ENCODE assay signal across 8 mouse cellular contexts in the genomic region with DNA sequence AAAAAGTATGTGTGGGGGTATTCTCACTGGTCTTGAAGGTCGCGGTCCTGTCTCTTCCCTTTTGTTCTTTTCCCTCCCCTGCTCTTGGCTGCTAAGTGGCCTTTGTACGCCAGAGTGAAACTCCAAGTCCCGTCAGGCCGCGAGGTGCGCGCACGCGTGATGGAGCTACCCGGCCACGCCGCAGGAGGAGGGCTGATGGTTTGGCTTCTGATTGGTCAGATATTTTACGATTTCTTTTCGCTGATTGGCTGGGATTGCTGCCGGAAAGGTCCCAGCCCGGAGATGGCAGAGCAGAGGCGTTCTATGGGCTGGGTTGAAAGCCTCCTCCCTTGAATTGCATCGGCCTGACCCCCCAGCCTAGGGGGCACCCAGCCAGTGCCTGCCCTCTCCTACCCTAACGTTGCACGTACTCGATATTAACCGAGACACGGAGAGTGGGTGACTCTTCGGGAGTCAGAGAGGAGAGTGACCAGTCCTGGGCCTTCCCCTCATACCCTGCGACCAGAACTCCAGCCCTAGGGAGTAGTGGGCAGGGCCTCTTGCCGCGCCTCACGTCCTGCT. TPM values are rescaled to one million over a fixed set of nuclear protein-coding genes. Genes with fewer than 3 reads are reported as not detected.
A peak's percentile ranks its signal among the peaks of the same experiment; 100 is the strongest.
DNase-seq lines count a peak whose midpoint lies in the region; ATAC-seq and TF ChIP-seq lines count a peak whose summit lies in the region.

No protein-coding gene starts in this region.

- H3K9ac ChIP-seq in embryonic facial prominence, embryonic 14.5 days (ENCODE audit: low read depth, low read length): peak overlapping the region; percentile 70
- H3K9ac ChIP-seq in heart, adult 2 months (ENCODE audit: low read depth, low read length): peak overlapping the region; percentile 66
- H3K9ac ChIP-seq in limb, embryonic 13.5 days: peak overlapping the region; percentile 83
- peak overlapping the region; percentile 76 for H3K9ac ChIP-seq in midbrain, embryonic 16.5 days (ENCODE audit: low read depth, low read length)

- peak; percentile 90 for ATAC-seq in embryonic facial prominence, embryonic 14.5 days (ENCODE audit: low read depth)
- peak; percentile 91 for ATAC-seq in limb, embryonic 13.5 days (ENCODE audit: low FRiP score, low read depth)
- ATAC-seq in midbrain, embryonic 16.5 days: peak; percentile 91

- no peak for TF ChIP-seq EP300 in heart, adult 2 months (IDR thresholded peaks at IDR 0.05; ENCODE audit: insufficient read depth, low read depth, low read length)

- under 1% methylated on average over 29 of the region's 29 CpGs for WGBS in embryonic facial prominence, embryonic 14.5 days
- under 1% methylated on average over 29 of the region's 29 CpGs for WGBS in heart, adult 2 months
- 1% methylated on average over 29 of the region's 29 CpGs for WGBS in limb, embryonic 13.5 days
- under 1% methylated on average over 29 of the region's 29 CpGs for whole genome bisulfite sequencing in midbrain, embryonic 16.5 days

- peaks cover 36% of the 10 kb centered on the region for H3K4me1 ChIP-seq in embryonic facial prominence, embryonic 14.5 days (ENCODE audit: control insufficient read depth, insufficient read depth, low read length)
- H3K4me1 ChIP-seq in heart, adult 2 months (ENCODE audit: control insufficient read depth, insufficient read depth, low read length): peaks cover 11% of the 10 kb centered on the region
- H3K4me1 ChIP-seq in limb, embryonic 13.5 days: peaks cover 44% of the 10 kb centered on the region
- H3K4me1 ChIP-seq in midbrain, embryonic 16.5 days (ENCODE audit: control insufficient read depth, insufficient read depth, low read length): peaks cover 34% of the 10 kb centered on the region

- intact Hi-C loops in heart, adult 2 months (cut with DNase I): loop anchor here (1.0 to 10.0 kb wide), 4 partner anchors 24 to 1361 kb away; a partner anchor contains a TSS

- peak overlapping the region; percentile 93 for H3K27ac ChIP-seq in embryonic facial prominence, embryonic 14.5 days (replicated peaks; ENCODE audit: low read depth, low read length)
- H3K27ac ChIP-seq in heart, adult 2 months: peak overlapping the region; percentile 89
- peak overlapping the region; percentile 84 for H3K27ac ChIP-seq in limb, embryonic 13.5 days
- peak overlapping the region; percentile 94 for H3K27ac ChIP-seq in midbrain, embryonic 16.5 days (ENCODE audit: low read length)

- H3K79me2 ChIP-seq in heart, adult 2 months (replicated peaks; ENCODE audit: control insufficient read depth, insufficient read depth, low read length): 0 out of 2 replicates have a peak, but pooled peaks cover 3% of the 10 kb centered on the region

- H3K4me3 ChIP-seq in embryonic facial prominence, embryonic 14.5 days (ENCODE audit: low read depth, low read length): peak overlapping the region; percentile 61
- H3K4me3 ChIP-seq in heart, adult 2 months: peak overlapping the region; percentile 80
- peak overlapping the region; percentile 76 for H3K4me3 ChIP-seq in limb, embryonic 13.5 days
- H3K4me3 ChIP-seq in midbrain, embryonic 16.5 days (ENCODE audit: low read depth, low read length): peak overlapping the region; percentile 60

- no peaks in the 10 kb centered on the region; the same call in 1 of the 2 replicates for H3K9me3 ChIP-seq in embryonic facial prominence, embryonic 14.5 days (ENCODE audit: control insufficient read depth, low read length)
- H3K9me3 ChIP-seq in limb, embryonic 13.5 days: 0 out of 2 replicates have a peak, but pooled peaks cover 3% of the 10 kb centered on the region
- H3K9me3 ChIP-seq in midbrain, embryonic 16.5 days (replicated peaks; ENCODE audit: control insufficient read depth, low read length, poor library complexity, severe bottlenecking): no peaks in the 10 kb centered on the region; the same call in 1 of the 2 replicates

- DNase-seq in 3T3-L1 (ENCODE audit: low read depth, low spot score): peak; percentile 97
- peak; percentile 72 to 94 for DNase-seq in adrenal gland, postnatal 4 days (ENCODE audit: low spot score in 2 of 2)
- peak; percentile 99 for DNase-seq in embryonic facial prominence, embryonic 14.5 days (ENCODE audit: low spot score)
- DNase-seq in heart, adult 2 months: peak; percentile 92 to 97
- DNase-seq in kidney, adult 8-10 months: peak; percentile 98
- peak; percentile 87 to 96 for DNase-seq in spleen, postnatal 10 days (ENCODE audit: low spot score in 2 of 2)

- H3K36me3 ChIP-seq in embryonic facial prominence, embryonic 14.5 days (ENCODE audit: control insufficient read depth, insufficient read depth, low read length): peaks cover 41% of the 10 kb centered on the region
- H3K36me3 ChIP-seq in heart, adult 2 months (ENCODE audit: control insufficient read depth, insufficient read depth, low read length): peaks cover 6% of the 10 kb centered on the region
- H3K36me3 ChIP-seq in limb, embryonic 13.5 days: peaks cover 40% of the 10 kb centered on the region
- peaks cover 19% of the 10 kb centered on the region for H3K36me3 ChIP-seq in midbrain, embryonic 16.5 days (ENCODE audit: control insufficient read depth, insufficient read depth, low read length)

- peak overlapping the region; percentile 90 for H3K4me2 ChIP-seq in embryonic facial prominence, embryonic 14.5 days (ENCODE audit: low read depth, low read length)
- peak overlapping the region; percentile 95 for H3K4me2 ChIP-seq in limb, embryonic 13.5 days (replicated peaks)
- H3K4me2 ChIP-seq in midbrain, embryonic 16.5 days (ENCODE audit: low read length): peak overlapping the region; percentile 70

- no peak for TF ChIP-seq CTCF in heart, adult 2 months (IDR thresholded peaks at IDR 0.05)

- peaks cover 10% of the 10 kb centered on the region for H3K27me3 ChIP-seq in embryonic facial prominence, embryonic 14.5 days (replicated peaks; ENCODE audit: control insufficient read depth, insufficient read depth, low read length)
- H3K27me3 ChIP-seq in heart, adult 2 months (ENCODE audit: control insufficient read depth, insufficient read depth, low read length): no peaks in the 10 kb centered on the region
- peaks cover 24% of the 10 kb centered on the region for H3K27me3 ChIP-seq in limb, embryonic 13.5 days
- H3K27me3 ChIP-seq in midbrain, embryonic 16.5 days (ENCODE audit: control insufficient read depth, insufficient read depth, low read depth, low read length): no peaks in the 10 kb centered on the region

- TF ChIP-seq POLR2A in heart, adult 2 months (IDR thresholded peaks at IDR 0.05; ENCODE audit: insufficient read depth, low read depth, low read length): peak; percentile 64; the same call in 1 of the 2 replicates

RNA-seq across cellular contexts. Expression of a gene that starts 1.4 kb away (rescaled TPM):
- 10 to 100 TPM; 39.2 to 41.8 TPM for total RNA-seq in adrenal gland, postnatal 4 days (2021)
- 24.2 and 27.3 TPM in 2 replicates for polyA plus RNA-seq in embryonic facial prominence, embryonic 14.5 days (2014; fragmentation: Nextera tagmentation; extraction: Ambion mirVana)
- total RNA-seq in heart, adult 2 months (2021): 10 to 100 TPM; 33.7 to 39.6 TPM
- polyA plus RNA-seq in heart, adult 2 months (2012; rRNA removed): 32.1 and 49.6 TPM in 2 replicates
- polyA plus RNA-seq in limb, embryonic 13.5 days (2015; fragmentation: Nextera tagmentation; extraction: Ambion mirVana): 24.3 and 28.4 TPM in 2 replicates
- 42.8 and 43.3 TPM in 2 replicates for polyA plus RNA-seq in midbrain, embryonic 16.5 days (2015; fragmentation: Nextera tagmentation; extraction: Ambion mirVana)

RNA-seq across cellular contexts. Expression of a gene that starts 24.9 kb away (rescaled TPM):
- total RNA-seq in adrenal gland, postnatal 4 days (2021): 100 to 1,000 TPM; 132 to 134 TPM
- 126 and 157 TPM in 2 replicates for polyA plus RNA-seq in embryonic facial prominence, embryonic 14.5 days (2014; fragmentation: Nextera tagmentation; extraction: Ambion mirVana)
- 10 to 100 TPM; 43.9 to 44.8 TPM for total RNA-seq in heart, adult 2 months (2021)
- polyA plus RNA-seq in heart, adult 2 months (2012; rRNA removed): 10.7 and 18.3 TPM in 2 replicates
- 262 and 263 TPM in 2 replicates for polyA plus RNA-seq in limb, embryonic 13.5 days (2015; fragmentation: Nextera tagmentation; extraction: Ambion mirVana)
- polyA plus RNA-seq in midbrain, embryonic 16.5 days (2015; fragmentation: Nextera tagmentation; extraction: Ambion mirVana): 194 and 206 TPM in 2 replicates

RNA-seq across cellular contexts. Expression of a gene that starts 38.4 kb away (rescaled TPM):
- 10 to 100 TPM; 10.6 to 13.1 TPM for total RNA-seq in adrenal gland, postnatal 4 days (2021)
- polyA plus RNA-seq in embryonic facial prominence, embryonic 14.5 days (2014; fragmentation: Nextera tagmentation; extraction: Ambion mirVana): 25.4 and 27.2 TPM in 2 replicates
- total RNA-seq in heart, adult 2 months (2021): 100 to 1,000 TPM; 112 to 138 TPM
- 46.9 and 48.7 TPM in 2 replicates for polyA plus RNA-seq in heart, adult 2 months (2012; rRNA removed)
- 8.1 and 9.0 TPM in 2 replicates for polyA plus RNA-seq in limb, embryonic 13.5 days (2015; fragmentation: Nextera tagmentation; extraction: Ambion mirVana)
- 0.67 and 1.2 TPM in 2 replicates for polyA plus RNA-seq in midbrain, embryonic 16.5 days (2015; fragmentation: Nextera tagmentation; extraction: Ambion mirVana)

Comparison
In these comparisons a context has a peak if more than half of its experiments do, and no peak if none do; other contexts are left out.
1. Peak in every context shown above with its lines: DNase-seq, ATAC-seq, H3K4me3 ChIP-seq and H3K27ac ChIP-seq.